Mouse (Mus musculus) hindbrain, embryonic 14.5 days (tissue): ENCODE data around the gene Jdp2. TPM values are rescaled to one million over a fixed set of nuclear protein-coding genes. Genes with fewer than 3 reads are reported as not detected.

Source experiments
- ATAC-seq: fragments of 200-750 bp; cut with Nextera tagmentation; 2 replicates; pipeline ENCODE4 v1.8.0; 2017; ENCODE audit warnings: moderate number of reproducible peaks, mild to moderate bottlenecking, moderate TSS enrichment, moderate library complexity; ENCODE audit not compliant: low FRiP score
- DNase-seq: peaks from one replicate; pipeline ENCODE4 v3.0.0-alpha.2; 2015; ENCODE audit warnings: low spot score
- H3K27ac ChIP-seq: fragments of 300-500 bp; sonication (generic); 2 replicates; pipeline ENCODE4 v1.5.1; 2014; ENCODE audit warnings: mild to moderate bottlenecking, moderate library complexity
- H3K27me3 ChIP-seq: fragments of 300-500 bp; sonication (generic); 2 replicates; pipeline ENCODE4 v1.6.1; 2014; ENCODE audit warnings: mild to moderate bottlenecking, low read length, mixed read lengths; ENCODE audit not compliant: control insufficient read depth, insufficient read depth
- H3K36me3 ChIP-seq: fragments of 300-500 bp; sonication (generic); replicated peaks from 2 replicates; pipeline ENCODE4 v1.6.1; 2014; ENCODE audit not compliant: control insufficient read depth, insufficient read depth
- H3K4me1 ChIP-seq: fragments of 300-500 bp; sonication (generic); replicated peaks from 2 replicates; pipeline ENCODE4 v1.6.1; 2014; ENCODE audit warnings: antibody characterized with exemption, low read length, mixed read lengths; ENCODE audit not compliant: control insufficient read depth, insufficient read depth
- H3K4me2 ChIP-seq: fragments of 300-500 bp; sonication (generic); replicated peaks from 2 replicates; pipeline ENCODE4 v1.6.1; 2014; ENCODE audit warnings: mild to moderate bottlenecking, moderate library complexity
- H3K4me3 ChIP-seq: fragments of 300-500 bp; sonication (generic); replicated peaks from 2 replicates; pipeline ENCODE4 v1.5.1; 2014; ENCODE audit warnings: mild to moderate bottlenecking, low read length
- H3K9ac ChIP-seq: fragments of 300-500 bp; sonication (generic); 2 replicates; pipeline ENCODE4 v1.6.1; 2014
- H3K9me3 ChIP-seq: fragments of 300-500 bp; sonication (generic); 2 replicates; pipeline ENCODE4 v1.6.1; 2016; ENCODE audit warnings: low read length; ENCODE audit not compliant: control insufficient read depth
- WGBS: fragments of 180-500 bp; shearing (Covaris S2); extraction: QIAGEN DNeasy Blood & Tissue Kit; methylation state at CpG from one replicate; pipeline ENCODE4 v1.1.7; 2014; 5-methylcytosine and 5-hydroxymethylcytosine counted together
- polyA plus RNA-seq: library from polyadenylated mRNA; unstranded; fragments of >200 nt; fragmentation: Nextera tagmentation; extraction: Ambion mirVana; gene quantifications from 2 replicates; pipeline ENCODE4 v1.2.1, GENCODE M21; 2014

The Jdp2 gene
- polyA plus RNA-seq, 1 experiment from 2014 or later = 1.3 TPM

DNA sequence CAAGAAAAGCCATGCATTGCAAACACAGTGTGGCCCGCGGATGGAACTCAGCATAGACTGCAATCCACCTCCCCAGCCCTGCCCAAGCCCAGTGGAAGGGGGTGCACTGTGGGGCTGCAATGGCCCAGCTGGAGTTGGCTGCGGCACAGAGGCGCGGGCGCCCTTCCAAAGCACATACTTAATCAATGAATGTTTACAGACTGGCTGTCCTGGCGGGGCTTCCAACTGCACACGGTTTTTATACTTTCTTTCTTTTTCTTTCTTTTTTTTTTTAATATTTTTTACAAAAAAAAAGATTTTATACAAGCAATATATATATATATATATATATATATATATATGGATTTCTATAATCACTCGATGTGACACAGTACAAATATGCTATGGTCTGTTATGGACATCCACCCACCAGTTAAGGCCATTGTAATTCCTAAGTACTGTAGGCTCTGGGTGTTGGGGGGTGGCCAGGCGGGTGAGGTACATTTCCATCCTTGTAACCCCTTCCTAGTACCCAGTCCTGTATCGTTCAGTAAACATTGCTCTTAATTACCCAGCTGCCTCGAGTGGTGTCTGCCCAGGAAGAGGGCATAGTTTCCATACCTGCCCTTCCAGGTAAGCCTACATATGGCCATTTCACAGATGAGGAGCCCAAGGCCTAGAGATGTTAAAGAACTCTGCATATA is 40.6 kb downstream of the Jdp2 start:
- H3K4me2 ChIP-seq = no peak overlapping the region
- 67% methylated on average over 12 of the region's 12 CpGs for WGBS
- peaks cover 5% of the 10 kb centered on the region; the same call in 1 of the 2 replicates for H3K4me1 ChIP-seq

DNA sequence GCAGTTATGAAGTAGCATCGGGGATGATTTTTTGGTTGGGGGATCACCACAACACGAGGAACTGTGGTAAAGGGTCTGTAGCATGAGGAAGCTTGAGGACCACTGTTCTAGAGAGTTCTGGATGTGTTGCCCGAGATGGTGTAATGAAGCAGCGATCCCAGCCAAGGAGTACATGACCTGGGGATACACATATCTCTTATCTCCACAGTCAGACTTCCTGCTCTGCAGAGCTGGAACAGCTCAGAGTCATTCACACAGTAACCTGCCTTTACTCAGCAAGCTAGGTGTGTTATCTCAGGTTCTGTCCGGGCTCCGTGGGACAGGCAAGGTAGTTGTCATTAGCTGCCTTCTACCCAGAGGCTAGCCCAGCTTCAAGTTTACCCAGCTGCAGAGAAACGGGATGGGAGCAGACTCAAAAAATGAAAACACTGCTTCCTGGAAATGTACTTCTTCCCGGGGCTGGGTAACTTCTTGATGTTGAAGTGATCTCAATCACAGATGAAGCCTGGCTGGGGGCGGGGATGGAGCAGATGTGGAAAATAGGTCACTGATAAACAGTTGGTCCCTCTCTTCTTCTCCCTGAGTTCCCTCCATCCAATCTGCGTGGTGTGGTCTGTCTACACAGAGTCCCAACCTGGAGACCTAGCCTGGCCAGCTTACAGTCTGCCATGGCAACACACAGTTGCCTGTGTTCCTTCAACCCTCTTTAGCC is 42.2 kb downstream of the Jdp2 start:
- Histone ChIP-seq H3K4me3 (no peak overlapping the region), H3K4me1 (peaks cover 5% of the 10 kb centered on the region; the same call in 1 of the 2 replicates), H3K36me3 (peaks cover 21% of the 10 kb centered on the region), H3K4me2 (no peak overlapping the region), H3K27me3 (no peaks in the 10 kb centered on the region), H3K9ac (no peak overlapping the region), H3K9me3 (no peaks in the 10 kb centered on the region), H3K27ac (no peak overlapping the region)
- no peak for ATAC-seq
- DNase-seq = no peak
- 82% methylated on average over 10 of the region's 10 CpGs for whole genome bisulfite sequencing

More for the DNA sequence above, 40.6 kb downstream of the Jdp2 start:
- Histone ChIP-seq H3K4me3 (no peak overlapping the region), H3K9me3 (no peaks in the 10 kb centered on the region), H3K27me3 (no peaks in the 10 kb centered on the region), H3K36me3 (peaks cover 24% of the 10 kb centered on the region), H3K9ac (no peak overlapping the region), H3K27ac (0 out of 2 replicates have a peak overlapping the region, but pooled peaks have one; percentile 26)
- ATAC-seq = peak; percentile 79; the same call in 1 of the 2 replicates
- peak; percentile 52 for DNase-seq

DNA sequence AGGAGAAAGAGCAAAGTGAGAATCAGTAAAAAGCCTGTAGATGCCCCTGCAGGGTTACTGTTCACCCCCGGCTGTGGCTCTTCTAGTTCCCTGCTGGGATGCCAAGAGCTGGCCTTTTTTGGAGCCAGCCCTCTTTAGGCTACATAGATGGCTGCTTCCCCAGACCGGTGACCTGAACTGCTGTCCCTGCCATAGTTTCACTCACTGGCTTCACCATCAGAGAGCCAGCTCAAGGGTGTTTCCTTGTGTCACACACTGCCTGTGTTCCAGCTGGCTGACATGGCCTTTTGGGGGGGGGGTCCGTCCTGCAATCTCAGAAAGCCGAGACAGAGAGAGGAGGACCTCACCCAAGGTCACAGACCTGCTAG is 42.7 kb downstream of the Jdp2 start:
- ATAC-seq = no peak
- peak overlapping the region; percentile 66; the same call in 1 of the 2 replicates for H3K27ac ChIP-seq
- 48% methylated on average over 4 of the region's 4 CpGs for WGBS

DNA sequence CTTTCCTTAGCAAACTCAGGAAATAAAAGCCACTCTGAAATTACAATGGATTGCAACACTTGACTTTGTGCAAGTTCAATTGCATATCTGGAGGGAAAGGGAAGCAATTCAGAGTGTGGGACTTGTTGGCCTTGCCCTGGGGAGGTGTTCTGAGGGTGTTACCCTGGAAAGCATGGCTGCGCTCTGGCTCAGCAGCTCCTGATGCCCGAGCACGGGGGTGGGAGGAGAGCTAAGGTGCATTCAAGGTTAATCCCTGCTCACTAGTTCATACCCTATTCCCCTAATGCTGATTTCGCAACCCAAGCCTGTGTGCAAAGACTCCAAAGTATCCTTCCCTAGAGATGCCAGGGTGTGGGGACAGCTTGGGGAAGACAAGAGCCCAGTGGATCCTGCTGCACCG is 44.9 kb downstream of the Jdp2 start:
- no peak for DNase-seq
- no peaks in the 10 kb centered on the region for H3K9me3 ChIP-seq
- no peak overlapping the region for H3K4me3 ChIP-seq
- ATAC-seq = no peak
- H3K4me2 ChIP-seq = no peak overlapping the region
- H3K4me1 ChIP-seq = peaks cover 5% of the 10 kb centered on the region; the same call in 1 of the 2 replicates
- no peak overlapping the region for H3K27ac ChIP-seq
- WGBS = 77% methylated on average over 5 of the region's 5 CpGs
- H3K36me3 ChIP-seq = peaks cover 16% of the 10 kb centered on the region
- H3K27me3 ChIP-seq = no peaks in the 10 kb centered on the region
- H3K9ac ChIP-seq = no peak overlapping the region

More for the DNA sequence above, 42.7 kb downstream of the Jdp2 start:
- no peak for DNase-seq
- no peaks in the 10 kb centered on the region for H3K27me3 ChIP-seq
- H3K9ac ChIP-seq = no peak overlapping the region
- H3K4me3 ChIP-seq = no peak overlapping the region
- H3K4me2 ChIP-seq = no peak overlapping the region
- no peaks in the 10 kb centered on the region for H3K9me3 ChIP-seq
- H3K36me3 ChIP-seq = peaks cover 21% of the 10 kb centered on the region
- H3K4me1 ChIP-seq = peaks cover 5% of the 10 kb centered on the region; the same call in 1 of the 2 replicates

DNA sequence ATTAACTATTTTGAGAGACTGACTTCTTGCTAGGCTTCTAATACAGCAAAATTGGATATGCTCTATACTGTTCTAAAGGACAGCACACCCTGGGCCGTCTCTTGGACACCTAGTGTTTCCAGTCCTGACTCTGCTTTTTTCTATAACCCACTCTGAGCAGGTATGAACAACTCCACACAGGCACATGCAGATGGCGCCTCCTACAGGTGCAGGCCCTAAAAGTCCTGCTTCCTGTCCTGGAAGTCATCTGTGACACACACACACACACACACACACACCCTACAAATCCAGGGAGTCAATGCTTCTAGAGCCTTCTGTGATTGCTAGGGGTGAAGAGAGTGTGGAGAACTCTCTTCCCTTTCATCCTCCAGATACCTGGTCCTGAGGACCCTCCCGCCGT is 46.8 kb downstream of the Jdp2 start:
- no peak for ATAC-seq
- Histone ChIP-seq H3K4me2 (no peak overlapping the region), H3K27me3 (no peaks in the 10 kb centered on the region), H3K36me3 (0 out of 2 replicates have a peak, but pooled peaks cover under 1% of the 10 kb centered on the region), H3K4me1 (peaks cover 5% of the 10 kb centered on the region; the same call in 1 of the 2 replicates), H3K9ac (no peak overlapping the region), H3K27ac (no peak overlapping the region), H3K9me3 (no peaks in the 10 kb centered on the region), H3K4me3 (no peak overlapping the region)
- no peak for DNase-seq
- 91% methylated on average over 4 of the region's 4 CpGs for WGBS

DNA sequence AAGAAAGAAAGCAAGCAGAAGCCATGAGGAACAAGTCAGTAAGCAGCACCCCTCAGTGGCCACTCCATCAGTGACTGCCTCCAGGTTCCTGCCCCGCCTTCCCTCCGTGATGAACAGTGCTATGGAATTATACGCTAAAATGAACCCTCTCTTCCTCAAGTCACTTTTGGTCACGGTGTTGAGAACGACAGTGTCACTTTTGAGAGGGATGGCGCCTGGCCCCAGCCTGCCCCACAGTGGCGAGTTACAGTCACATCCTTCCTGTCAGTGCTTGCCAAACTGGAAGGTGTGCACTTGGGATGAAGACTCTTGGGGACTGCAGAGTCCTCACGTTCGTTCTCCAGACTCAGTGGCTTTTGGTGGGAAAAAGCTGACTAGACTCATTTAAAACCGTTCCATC is 48.5 kb downstream of the Jdp2 start:
- Histone ChIP-seq H3K4me2 (no peak overlapping the region), H3K9me3 (no peaks in the 10 kb centered on the region), H3K36me3 (no peaks in the 10 kb centered on the region), H3K4me3 (no peak overlapping the region), H3K27me3 (no peaks in the 10 kb centered on the region), H3K27ac (no peak overlapping the region), H3K4me1 (no peaks in the 10 kb centered on the region), H3K9ac (no peak overlapping the region)
- no peak for ATAC-seq
- DNase-seq = no peak
- 47% methylated on average over 10 of the region's 10 CpGs for WGBS

DNA sequence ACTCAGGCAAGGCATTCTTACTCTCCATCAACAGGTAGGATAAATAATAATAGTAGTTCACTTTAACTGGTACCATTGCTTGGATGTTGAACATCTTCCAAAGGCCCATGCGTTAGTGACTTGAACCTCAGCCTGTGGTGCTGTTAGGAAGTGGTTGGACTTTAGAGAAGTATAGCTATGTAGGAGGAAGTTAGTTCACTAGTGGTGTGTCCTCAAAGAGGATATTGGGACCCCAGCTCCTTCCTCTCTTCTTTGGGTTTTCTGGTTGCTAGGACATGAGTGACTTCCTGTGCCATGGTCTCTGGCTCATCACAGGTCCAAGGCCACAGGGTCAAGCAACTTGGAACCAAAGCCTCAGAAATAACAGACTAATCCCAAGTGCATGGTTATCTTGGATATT is 49.1 kb downstream of the Jdp2 start:
- no peaks in the 10 kb centered on the region for H3K9me3 ChIP-seq
- H3K4me1 ChIP-seq = no peaks in the 10 kb centered on the region
- no peaks in the 10 kb centered on the region for H3K27me3 ChIP-seq
- no peak overlapping the region for H3K4me3 ChIP-seq
- H3K9ac ChIP-seq = no peak overlapping the region
- no peaks in the 10 kb centered on the region for H3K36me3 ChIP-seq
- DNase-seq = no peak
- WGBS = 96% methylated on average over 1 of the region's 1 CpGs
- H3K4me2 ChIP-seq = no peak overlapping the region
- no peak overlapping the region for H3K27ac ChIP-seq
- no peak for ATAC-seq

DNA sequence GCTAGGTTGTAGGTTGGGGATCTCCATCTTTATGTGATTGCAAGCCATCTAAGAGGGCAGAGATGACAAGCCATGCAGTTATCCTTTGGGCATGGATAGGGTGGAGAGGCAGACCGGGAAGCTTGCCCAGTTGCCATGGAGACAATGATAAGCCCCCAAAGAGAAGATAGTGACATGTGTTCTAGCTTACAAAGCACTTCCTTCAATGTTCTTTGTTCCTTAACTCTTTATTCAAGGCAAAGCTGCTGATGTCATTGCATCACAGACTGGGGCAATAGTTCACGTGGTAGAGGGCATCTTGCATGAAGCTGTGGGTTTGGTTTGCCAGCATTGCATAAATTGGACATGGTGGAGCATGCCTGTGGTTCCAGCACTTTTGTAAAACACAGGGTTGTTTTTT is 60.5 kb downstream of the Jdp2 start:
- 27% methylated on average over 2 of the region's 2 CpGs for WGBS
- ATAC-seq (no peak), DNase-seq (no peak)
- H3K27ac ChIP-seq = no peak overlapping the region
- 0 out of 2 replicates have a peak, but pooled peaks cover 4% of the 10 kb centered on the region for H3K4me1 ChIP-seq
- no peaks in the 10 kb centered on the region for H3K36me3 ChIP-seq
- no peak overlapping the region for H3K4me2 ChIP-seq
- no peaks in the 10 kb centered on the region for H3K27me3 ChIP-seq
- no peak overlapping the region for H3K9ac ChIP-seq
- no peaks in the 10 kb centered on the region for H3K9me3 ChIP-seq
- H3K4me3 ChIP-seq = no peak overlapping the region

DNA sequence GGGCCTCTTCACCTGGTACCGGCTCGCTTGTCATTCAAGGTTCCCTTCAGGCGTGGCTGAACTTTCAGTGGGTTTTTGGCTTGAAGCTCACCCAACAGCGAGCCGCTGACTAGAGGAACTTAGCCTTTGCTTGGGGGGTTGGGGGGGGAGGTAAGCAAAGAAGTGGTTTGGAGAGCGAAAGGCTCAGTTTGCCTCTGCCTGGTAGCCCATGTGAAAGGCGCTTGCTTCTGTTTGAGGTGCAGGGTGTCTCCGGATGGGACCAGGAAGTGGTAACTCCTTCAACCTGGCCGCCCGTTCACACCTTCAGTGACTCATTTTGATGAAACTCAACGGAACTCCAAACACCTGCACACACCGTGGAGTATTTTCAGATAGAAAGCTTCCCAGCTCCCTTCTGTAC is 62.0 kb downstream of the Jdp2 start:
- H3K27ac ChIP-seq = no peak overlapping the region
- H3K4me3 ChIP-seq = no peak overlapping the region
- 0 out of 2 replicates have a peak, but pooled peaks cover 4% of the 10 kb centered on the region for H3K4me1 ChIP-seq
- no peaks in the 10 kb centered on the region for H3K27me3 ChIP-seq
- H3K4me2 ChIP-seq = no peak overlapping the region
- ATAC-seq = no peak
- no peaks in the 10 kb centered on the region for H3K9me3 ChIP-seq
- H3K36me3 ChIP-seq = no peaks in the 10 kb centered on the region
- 93% methylated on average over 12 of the region's 12 CpGs for WGBS
- no peak for DNase-seq
- no peak overlapping the region for H3K9ac ChIP-seq
